8 mouse cellular contexts compared by ENCODE assay signal in the genomic region with DNA sequence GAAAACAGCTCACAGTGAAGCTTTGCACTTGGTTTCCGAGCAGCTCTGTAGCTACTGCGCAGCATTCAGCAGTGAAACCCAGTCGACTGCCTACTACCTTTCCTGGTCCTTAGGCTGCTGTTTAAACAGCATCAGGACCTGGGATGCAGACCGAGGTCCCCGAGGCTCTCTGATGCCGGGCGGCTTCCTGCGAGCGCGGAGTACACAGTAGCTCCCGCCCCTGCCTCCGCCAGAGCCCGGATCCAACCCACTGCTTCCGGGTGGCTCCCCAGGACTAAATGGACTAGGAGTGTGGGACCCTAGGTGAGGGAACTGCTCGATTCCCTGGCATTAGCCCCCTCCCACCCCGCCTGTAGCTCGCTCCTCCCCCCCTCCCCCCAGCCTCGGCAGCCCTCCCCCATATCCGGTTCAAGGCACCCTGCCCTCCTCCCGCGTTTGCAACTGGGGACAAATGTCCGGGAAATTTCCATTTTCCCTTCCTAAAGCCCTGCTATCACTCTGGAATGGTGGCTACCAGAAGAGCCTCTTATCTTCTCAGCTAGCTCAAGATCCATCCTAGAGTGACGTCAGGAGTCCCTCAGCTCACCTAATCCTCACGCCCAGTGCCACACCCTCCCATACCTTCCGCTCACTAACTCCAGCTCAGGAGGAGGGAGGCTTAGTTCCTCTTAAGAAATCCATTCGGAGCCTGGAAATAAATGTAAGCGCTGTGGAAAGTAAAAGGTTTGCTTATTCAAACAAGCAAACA. TPM values are rescaled to one million over a fixed set of nuclear protein-coding genes. Genes with fewer than 3 reads are reported as not detected.
DNase-seq lines count a peak whose midpoint lies in the region; ATAC-seq and TF ChIP-seq lines count a peak whose summit lies in the region.

No protein-coding gene starts in this region.

- TF ChIP-seq CTCF in midbrain, postnatal 0 days (IDR thresholded peaks at IDR 0.05), result no peak

- H3K27ac ChIP-seq in intestine, embryonic 14.5 days (ENCODE audit: low read depth), result peak overlapping the region; percentile 89
- H3K27ac ChIP-seq in liver, embryonic 11.5 days (ENCODE audit: low read depth, low read length), result peak overlapping the region; percentile 84; the same call in 1 of the 2 replicates
- H3K27ac ChIP-seq in midbrain, postnatal 0 days (ENCODE audit: low read depth, low read length), result peak overlapping the region; percentile 94

- H3K4me1 ChIP-seq in intestine, embryonic 14.5 days (replicated peaks; ENCODE audit: control insufficient read depth, insufficient read depth, low read length), result 0 out of 2 replicates have a peak, but pooled peaks cover 3% of the 10 kb centered on the region
- H3K4me1 ChIP-seq in liver, embryonic 11.5 days (replicated peaks; ENCODE audit: control insufficient read depth, insufficient read depth, low read length), result peaks cover 12% of the 10 kb centered on the region
- no peaks in the 10 kb centered on the region for H3K4me1 ChIP-seq in midbrain, postnatal 0 days (ENCODE audit: insufficient read depth, low read length)

- H3K9me3 ChIP-seq in intestine, embryonic 14.5 days (ENCODE audit: control insufficient read depth, low read length), result no peaks in the 10 kb centered on the region
- H3K9me3 ChIP-seq in liver, embryonic 11.5 days (ENCODE audit: control insufficient read depth, low read length), result no peaks in the 10 kb centered on the region
- H3K9me3 ChIP-seq in midbrain, postnatal 0 days (ENCODE audit: low read length), result no peaks in the 10 kb centered on the region

- DNase-seq in layer of hippocampus, adult 18-20 months (ENCODE audit: low spot score in 2 of 2), result peak; percentile 55 to 78
- no peak for DNase-seq in layer of hippocampus, adult 9-10 months (ENCODE audit: low spot score)
- peak; percentile 38 to 62 for DNase-seq in cerebellum, postnatal 4 days (ENCODE audit: low spot score in 2 of 2)
- DNase-seq in intestine, embryonic 14.5 days (ENCODE audit: low spot score), result peak; percentile 75
- no peak for DNase-seq in liver, embryonic 11.5 days (ENCODE audit: low spot score)
- DNase-seq in midbrain, postnatal 0 days (ENCODE audit: low spot score), result peak; percentile 69
- peak; percentile 60 to 83 for DNase-seq in spleen, postnatal 4 days (ENCODE audit: low spot score in 2 of 2)

- peak overlapping the region; percentile 61 for H3K4me3 ChIP-seq in intestine, embryonic 14.5 days (ENCODE audit: low read depth, low read length)
- peak overlapping the region; percentile 80 for H3K4me3 ChIP-seq in liver, embryonic 11.5 days (ENCODE audit: low read depth, low read length)
- peak overlapping the region; percentile 67 for H3K4me3 ChIP-seq in midbrain, postnatal 0 days (ENCODE audit: low read depth, low read length)

- H3K27me3 ChIP-seq in intestine, embryonic 14.5 days (replicated peaks; ENCODE audit: control insufficient read depth, insufficient read depth, low read length), result no peaks in the 10 kb centered on the region
- H3K27me3 ChIP-seq in liver, embryonic 11.5 days (replicated peaks; ENCODE audit: control insufficient read depth, insufficient read depth, low read length), result no peaks in the 10 kb centered on the region
- H3K27me3 ChIP-seq in midbrain, postnatal 0 days (ENCODE audit: insufficient read depth, low read length), result no peaks in the 10 kb centered on the region

- peak overlapping the region; percentile 58 for H3K4me2 ChIP-seq in intestine, embryonic 14.5 days (ENCODE audit: low read length)
- peak overlapping the region; percentile 86 for H3K4me2 ChIP-seq in liver, embryonic 11.5 days
- H3K4me2 ChIP-seq in midbrain, postnatal 0 days (ENCODE audit: low read depth, low read length, poor library complexity, severe bottlenecking), result peak overlapping the region; percentile 64

- no peaks in the 10 kb centered on the region for H3K36me3 ChIP-seq in intestine, embryonic 14.5 days (ENCODE audit: control insufficient read depth, insufficient read depth, low read length)
- no peaks in the 10 kb centered on the region for H3K36me3 ChIP-seq in liver, embryonic 11.5 days (ENCODE audit: control insufficient read depth, insufficient read depth, low read length)
- H3K36me3 ChIP-seq in midbrain, postnatal 0 days (ENCODE audit: insufficient read depth, low read length), result no peaks in the 10 kb centered on the region

- under 1% methylated on average over 27 of the region's 27 CpGs for WGBS in intestine, embryonic 14.5 days
- under 1% methylated on average over 27 of the region's 27 CpGs for WGBS in liver, embryonic 11.5 days
- WGBS in midbrain, postnatal 0 days, result under 1% methylated on average over 24 of the region's 27 CpGs

- peak overlapping the region; percentile 73 for H3K9ac ChIP-seq in intestine, embryonic 14.5 days (ENCODE audit: low read length)
- peak overlapping the region; percentile 86 for H3K9ac ChIP-seq in liver, embryonic 11.5 days (ENCODE audit: low read depth, low read length)
- peak overlapping the region; percentile 72 for H3K9ac ChIP-seq in midbrain, postnatal 0 days (replicated peaks; ENCODE audit: low read length, poor library complexity, severe bottlenecking)

- peak; percentile 54 for ATAC-seq in granulocyte monocyte progenitor cell, adult 5-6 weeks (replicated peaks; ENCODE audit: poor library complexity, severe bottlenecking)
- ATAC-seq in intestine, embryonic 14.5 days (replicated peaks; ENCODE audit: low FRiP score, low TSS enrichment, low read depth), result peak; percentile 65
- peak; percentile 56 for ATAC-seq in liver, embryonic 11.5 days (replicated peaks; ENCODE audit: low FRiP score)
- ATAC-seq in midbrain, postnatal 0 days (ENCODE audit: low FRiP score), result peak; percentile 85

RNA-seq across cellular contexts. Expression of a gene that starts 14.5 kb away (rescaled TPM):
- under 1 TPM in 1 of 2 experiments, not detected in 1; 0.30 TPM for total RNA-seq in layer of hippocampus, adult 18-20 months (2021)
- 36.7 and 42.2 TPM in 2 replicates for total RNA-seq in granulocyte monocyte progenitor cell, adult 5-6 weeks (2014; fragmentation: Nextera tagmentation)
- total RNA-seq in granulocyte monocyte progenitor cell, adult 5-6 weeks (2017), result 17.0 and 26.2 TPM in 2 replicates
- 0.26 and 0.38 TPM in 2 replicates for polyA plus RNA-seq in intestine, embryonic 14.5 days (2014; fragmentation: Nextera tagmentation; extraction: Ambion mirVana)
- polyA plus RNA-seq in liver, embryonic 11.5 days (2014; fragmentation: Nextera tagmentation; extraction: Ambion mirVana), result 4.3 and 4.8 TPM in 2 replicates
- total RNA-seq in midbrain, postnatal 0 days (2014; rRNA removed), result not detected in 2 replicates
- 0.23 and 0.56 TPM in 2 replicates for polyA plus RNA-seq in midbrain, postnatal 0 days (2015; fragmentation: Nextera tagmentation; extraction: Ambion mirVana)

Comparison
In these comparisons a context has a peak if more than half of its experiments do, and no peak if none do; other contexts are left out.
1. DNase-seq: peak in layer of hippocampus, adult 18-20 months (2 of 2), cerebellum, postnatal 4 days (2 of 2), intestine, embryonic 14.5 days (single experiment), midbrain, postnatal 0 days (single experiment) and spleen, postnatal 4 days (2 of 2); none in layer of hippocampus, adult 9-10 months (single experiment) and liver, embryonic 11.5 days (single experiment).
2. RNA of a gene that starts 14.5 kb away (total RNA-seq): 17.0 to 42.2 TPM in granulocyte monocyte progenitor cell, adult 5-6 weeks; 0.30 TPM in layer of hippocampus, adult 18-20 months and not detected in midbrain, postnatal 0 days; every median in the first group is over 10 times any median in the second.
3. Peak in every context shown above with its lines, with median percentiles within 50 percentile points of each other: ATAC-seq, H3K27ac ChIP-seq, H3K4me2 ChIP-seq, H3K4me3 ChIP-seq and H3K9ac ChIP-seq.